Mouse (Mus musculus): ENCODE data around the gene Lrba. TPM values are rescaled to one million over a fixed set of nuclear protein-coding genes. Genes with fewer than 3 reads are reported as not detected.

Gene Lrba
- polyA plus RNA-seq (2016; fragmentation: Nextera tagmentation; extraction: Ambion mirVana) = 8.8 and 9.8 TPM in 2 replicates

GRCm38 (mm10) chr3:86224564-86225421, at the start of gene Lrba:
Lrba (plus strand) TSS chr3:86224680.
- peak within 1 kb of the TSS; percentile 83 for H3K27ac ChIP-seq (replicated peaks)
- H3K4me3 ChIP-seq = peak within 1 kb of the TSS; percentile 91
- peaks cover 4% of the 10 kb centered on the region for H3K27me3 ChIP-seq
- ATAC-seq (ENCODE audit: low FRiP score, low read depth) = peak; percentile 36
- H3K4me1 ChIP-seq = peaks cover 8% of the 10 kb centered on the region; the same call in 1 of the 2 replicates
- no peaks in the 10 kb centered on the region for H3K9me3 ChIP-seq
- no peaks in the 10 kb centered on the region for H3K36me3 ChIP-seq
- peak within 1 kb of the TSS; percentile 94 for H3K4me2 ChIP-seq (replicated peaks)
- H3K9ac ChIP-seq (replicated peaks) = peak within 1 kb of the TSS; percentile 76
- WGBS = under 1% methylated on average over 45 of the region's 55 CpGs

DNA sequence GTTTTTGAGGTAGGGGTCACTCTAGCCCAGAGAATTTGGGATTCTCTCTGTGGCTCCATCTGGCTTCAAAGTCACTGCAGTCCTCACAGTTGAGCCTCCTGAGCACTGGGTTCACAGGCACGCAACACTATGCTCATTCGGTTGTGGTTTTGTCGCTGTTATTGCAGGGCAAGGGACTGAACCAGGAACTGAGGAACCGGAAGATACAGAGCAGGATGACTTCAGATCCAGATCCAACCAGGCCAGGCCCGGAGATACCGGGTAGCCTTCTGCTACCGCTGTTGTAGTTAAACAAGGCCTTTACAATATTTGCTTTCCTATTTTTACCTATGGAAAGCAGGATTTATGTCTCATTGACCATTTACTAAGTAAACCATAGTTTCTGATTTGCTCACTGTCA, 44.8 kb upstream of the Lrba start:
- Histone ChIP-seq H3K9me3 (no peaks in the 10 kb centered on the region), H3K4me2 (replicated peaks) (no peak overlapping the region), H3K27ac (replicated peaks) (no peak overlapping the region), H3K9ac (replicated peaks) (no peak overlapping the region), H3K4me1 (no peaks in the 10 kb centered on the region), H3K27me3 (no peaks in the 10 kb centered on the region), H3K4me3 (no peak overlapping the region), H3K36me3 (no peaks in the 10 kb centered on the region)
- ATAC-seq (ENCODE audit: low FRiP score, low read depth) = no peak
- WGBS = 89% methylated on average over 7 of the region's 7 CpGs

DNA sequence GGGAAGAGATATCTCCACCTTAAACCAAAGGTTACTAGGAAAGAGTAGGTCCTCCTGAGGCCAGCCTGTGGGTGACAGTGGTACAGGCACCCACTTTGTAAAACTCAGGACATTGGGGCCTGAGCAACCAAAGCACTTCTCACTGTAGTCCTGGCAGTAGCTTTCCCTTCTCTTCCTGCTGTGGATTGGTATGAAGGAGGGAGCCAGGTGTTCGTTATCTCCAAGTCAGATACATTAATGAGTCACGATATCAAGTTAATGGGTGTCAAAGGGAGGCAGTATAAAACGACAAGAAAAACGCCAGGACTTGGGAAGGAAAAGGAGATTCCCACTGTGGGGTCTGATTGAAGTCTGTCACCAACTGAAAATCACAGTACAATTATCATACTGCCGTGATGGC, 43.4 kb upstream of the Lrba start:
- Histone ChIP-seq H3K4me3 (no peak overlapping the region), H3K27me3 (no peaks in the 10 kb centered on the region), H3K9me3 (no peaks in the 10 kb centered on the region), H3K36me3 (no peaks in the 10 kb centered on the region), H3K4me1 (no peaks in the 10 kb centered on the region; the same call in 1 of the 2 replicates), H3K9ac (replicated peaks) (no peak overlapping the region), H3K27ac (replicated peaks) (no peak overlapping the region), H3K4me2 (replicated peaks) (no peak overlapping the region)
- no peak for ATAC-seq (ENCODE audit: low FRiP score, low read depth)
- WGBS = 89% methylated on average over 5 of the region's 5 CpGs

GRCm38 (mm10) chr3:86184546-86184945, 39.9 kb upstream of the Lrba start:
- Histone ChIP-seq H3K4me2 (replicated peaks) (no peak overlapping the region), H3K36me3 (no peaks in the 10 kb centered on the region), H3K4me3 (no peak overlapping the region), H3K4me1 (no peaks in the 10 kb centered on the region; the same call in 1 of the 2 replicates), H3K27me3 (no peaks in the 10 kb centered on the region), H3K9me3 (no peaks in the 10 kb centered on the region), H3K27ac (replicated peaks) (no peak overlapping the region), H3K9ac (replicated peaks) (no peak overlapping the region)
- ATAC-seq (ENCODE audit: low FRiP score, low read depth) = no peak
- 89% methylated on average over 7 of the region's 7 CpGs for WGBS

GRCm38 (mm10) chr3:86187736-86188389, 36.6 kb upstream of the Lrba start:
- Histone ChIP-seq H3K4me2 (replicated peaks) (no peak overlapping the region), H3K4me1 (no peaks in the 10 kb centered on the region; the same call in 1 of the 2 replicates), H3K4me3 (no peak overlapping the region), H3K9me3 (no peaks in the 10 kb centered on the region), H3K27me3 (no peaks in the 10 kb centered on the region), H3K36me3 (no peaks in the 10 kb centered on the region), H3K27ac (replicated peaks) (no peak overlapping the region), H3K9ac (replicated peaks) (no peak overlapping the region)
- WGBS = 76% methylated on average over 5 of the region's 5 CpGs
- ATAC-seq (ENCODE audit: low FRiP score, low read depth) = no peak

DNA sequence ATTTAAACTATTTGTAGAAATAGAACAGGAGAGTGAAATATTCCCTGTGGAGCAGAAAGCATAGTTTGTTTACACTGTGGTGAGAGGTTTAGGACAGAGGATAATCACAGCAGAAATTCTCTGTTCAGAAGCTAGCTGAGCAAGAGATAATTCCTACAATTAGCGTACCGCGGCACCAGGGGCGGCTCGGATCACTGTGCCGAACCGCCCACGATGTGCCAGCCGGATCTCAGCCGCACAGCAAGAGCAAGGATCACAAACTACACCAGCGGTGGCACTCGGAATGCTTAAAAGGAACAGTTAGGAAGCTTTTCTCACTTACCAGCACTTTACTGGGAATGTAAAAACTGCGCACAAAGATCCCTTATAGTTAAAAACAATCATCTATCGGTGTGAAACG, 28.5 kb upstream of the Lrba start:
- no peaks in the 10 kb centered on the region for H3K36me3 ChIP-seq

DNA sequence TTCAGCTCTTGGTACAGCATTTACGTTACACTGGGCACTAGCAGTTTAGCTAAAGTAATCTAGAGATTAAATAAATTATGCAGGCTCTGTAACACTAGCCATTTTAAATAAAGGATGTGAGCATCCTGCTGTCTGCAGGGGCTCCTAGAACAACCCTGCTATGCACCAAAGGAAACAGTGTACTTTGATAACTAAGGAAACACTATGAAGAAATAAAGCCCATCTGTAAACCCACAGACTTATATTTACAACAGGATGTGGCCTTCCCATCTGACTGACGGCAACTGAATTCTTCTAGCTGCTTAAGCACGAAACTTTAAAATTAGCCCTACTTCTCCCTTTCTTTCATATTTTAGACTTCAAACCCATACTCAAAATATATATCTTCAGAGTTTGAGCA, 28.0 kb upstream of the Lrba start:
- no peak overlapping the region for H3K4me3 ChIP-seq
- no peak for ATAC-seq (ENCODE audit: low FRiP score, low read depth)
- no peaks in the 10 kb centered on the region for H3K4me1 ChIP-seq
- H3K36me3 ChIP-seq = no peaks in the 10 kb centered on the region
- no peaks in the 10 kb centered on the region for H3K9me3 ChIP-seq
- no peak overlapping the region for H3K9ac ChIP-seq (replicated peaks)
- WGBS = 67% methylated on average over 3 of the region's 3 CpGs
- H3K27me3 ChIP-seq = no peaks in the 10 kb centered on the region
- no peak overlapping the region for H3K27ac ChIP-seq (replicated peaks)
- H3K4me2 ChIP-seq (replicated peaks) = no peak overlapping the region

More for the DNA sequence above, 28.5 kb upstream of the Lrba start:
- 46% methylated on average over 15 of the region's 15 CpGs for WGBS
- H3K4me1 ChIP-seq = no peaks in the 10 kb centered on the region
- no peak overlapping the region for H3K4me2 ChIP-seq (replicated peaks)
- no peak overlapping the region for H3K27ac ChIP-seq (replicated peaks)
- no peak for ATAC-seq (ENCODE audit: low FRiP score, low read depth)
- no peaks in the 10 kb centered on the region for H3K27me3 ChIP-seq
- no peak overlapping the region for H3K4me3 ChIP-seq
- no peaks in the 10 kb centered on the region for H3K9me3 ChIP-seq
- no peak overlapping the region for H3K9ac ChIP-seq (replicated peaks)

- Histone ChIP-seq H3K9ac (replicated peaks) (no peak overlapping the region), H3K9me3 (no peaks in the 10 kb centered on the region), H3K36me3 (no peaks in the 10 kb centered on the region), H3K4me3 (no peak overlapping the region), H3K27ac (replicated peaks) (no peak overlapping the region), H3K27me3 (no peaks in the 10 kb centered on the region), H3K4me2 (replicated peaks) (no peak overlapping the region), H3K4me1 (no peaks in the 10 kb centered on the region)
- 83% methylated on average over 1 of the region's 1 CpGs for WGBS
- ATAC-seq (ENCODE audit: low FRiP score, low read depth) = no peak
These were observed 22.8 kb upstream of the Lrba start for GRCm38 (mm10) chr3:86201645-86202175.

DNA sequence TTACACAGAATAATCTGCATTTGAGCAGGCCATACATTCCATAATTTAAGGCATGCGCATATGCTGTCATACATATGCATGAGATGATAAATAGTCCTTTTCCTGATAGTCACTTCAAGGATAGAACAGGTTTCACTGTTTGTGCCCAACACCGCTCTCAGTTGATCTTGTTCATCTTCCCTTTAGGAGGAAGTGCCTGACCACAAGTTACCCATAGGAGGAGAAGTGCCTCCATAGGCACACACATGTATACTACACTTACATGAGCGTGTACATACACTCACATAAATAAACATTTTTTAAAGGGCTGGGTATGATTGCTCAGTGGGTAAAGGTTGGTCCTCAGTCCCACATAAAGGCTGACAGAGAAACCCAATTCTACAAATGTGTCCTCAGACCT, 22.0 kb upstream of the Lrba start:
- H3K36me3 ChIP-seq = no peaks in the 10 kb centered on the region
- no peak overlapping the region for H3K27ac ChIP-seq (replicated peaks)
- H3K4me1 ChIP-seq = no peaks in the 10 kb centered on the region
- no peaks in the 10 kb centered on the region for H3K27me3 ChIP-seq
- WGBS = 91% methylated on average over 3 of the region's 3 CpGs
- no peak for ATAC-seq (ENCODE audit: low FRiP score, low read depth)
- H3K4me3 ChIP-seq = no peak overlapping the region
- H3K9ac ChIP-seq (replicated peaks) = no peak overlapping the region
- no peaks in the 10 kb centered on the region for H3K9me3 ChIP-seq
- H3K4me2 ChIP-seq (replicated peaks) = no peak overlapping the region

- H3K27ac ChIP-seq (replicated peaks) = no peak overlapping the region
- H3K9me3 ChIP-seq = no peaks in the 10 kb centered on the region
- no peaks in the 10 kb centered on the region for H3K27me3 ChIP-seq
- no peak overlapping the region for H3K9ac ChIP-seq (replicated peaks)
- H3K36me3 ChIP-seq = no peaks in the 10 kb centered on the region
- no peaks in the 10 kb centered on the region for H3K4me1 ChIP-seq
- WGBS = 28% methylated on average over 6 of the region's 6 CpGs
- no peak for ATAC-seq (ENCODE audit: low FRiP score, low read depth)
- H3K4me3 ChIP-seq = no peak overlapping the region
- H3K4me2 ChIP-seq (replicated peaks) = no peak overlapping the region
These were observed 19.7 kb upstream of the Lrba start for GRCm38 (mm10) chr3:86204608-86205358.

DNA sequence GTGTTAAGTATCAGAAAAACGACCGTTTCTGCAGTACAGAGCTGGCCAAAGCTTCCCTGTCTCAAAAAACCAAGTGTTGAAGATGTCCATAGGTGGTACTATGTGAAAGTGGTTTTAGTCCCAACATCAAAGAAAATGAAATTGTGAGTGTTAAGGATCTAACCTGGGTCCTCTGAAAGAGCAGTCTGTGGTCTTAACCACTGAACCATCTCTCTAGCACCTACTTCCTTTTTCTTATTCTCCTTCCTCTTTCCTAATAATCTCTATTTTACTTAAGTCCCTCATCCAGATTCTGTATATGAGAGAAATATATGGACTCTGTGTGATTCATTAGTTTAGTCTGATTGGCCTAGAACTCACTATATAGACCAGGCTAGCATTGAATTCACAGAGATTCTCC, 17.9 kb upstream of the Lrba start:
- Histone ChIP-seq H3K36me3 (no peaks in the 10 kb centered on the region), H3K4me3 (no peak overlapping the region)
- 86% methylated on average over 2 of the region's 2 CpGs for WGBS

More for the DNA sequence above, 17.9 kb upstream of the Lrba start:
- H3K27ac ChIP-seq (replicated peaks) = no peak overlapping the region
- H3K9ac ChIP-seq (replicated peaks) = no peak overlapping the region
- no peak overlapping the region for H3K4me2 ChIP-seq (replicated peaks)
- no peak for ATAC-seq (ENCODE audit: low FRiP score, low read depth)
- H3K27me3 ChIP-seq = no peaks in the 10 kb centered on the region
- no peaks in the 10 kb centered on the region for H3K9me3 ChIP-seq
- no peaks in the 10 kb centered on the region for H3K4me1 ChIP-seq

Measured in midbrain, embryonic 12.5 days (tissue).